Mouse (Mus musculus) heart, embryonic 10.5 days (tissue): ENCODE data around the gene Glis3. TPM values are rescaled to one million over a fixed set of nuclear protein-coding genes. Genes with fewer than 3 reads are reported as not detected.

Source experiments
- DNase-seq: peaks from one replicate; pipeline ENCODE4 v3.0.0-alpha.2; 2017; ENCODE audit warnings: low spot score
- H3K27ac ChIP-seq: fragments of 300-500 bp; sonication (generic); 2 replicates; pipeline ENCODE4 v1.5.1; 2016; ENCODE audit warnings: mild to moderate bottlenecking
- H3K27me3 ChIP-seq: fragments of 300-500 bp; sonication (generic); 2 replicates; pipeline ENCODE4 v1.6.1; 2016; ENCODE audit warnings: mild to moderate bottlenecking; ENCODE audit not compliant: poor library complexity, insufficient read depth, severe bottlenecking
- H3K36me3 ChIP-seq: fragments of 300-500 bp; sonication (generic); 2 replicates; pipeline ENCODE4 v1.6.1; 2016; ENCODE audit warnings: mild to moderate bottlenecking, moderate library complexity
- H3K4me1 ChIP-seq: fragments of 300-500 bp; sonication (generic); 2 replicates; pipeline ENCODE4 v1.6.1; 2016; ENCODE audit warnings: mild to moderate bottlenecking
- H3K4me3 ChIP-seq: fragments of 300-500 bp; sonication (generic); 2 replicates; pipeline ENCODE4 v1.5.1; 2016; ENCODE audit warnings: mild to moderate bottlenecking, moderate library complexity
- H3K9me3 ChIP-seq: fragments of 300-500 bp; sonication (generic); 2 replicates; pipeline ENCODE4 v1.6.1; 2016; ENCODE audit warnings: mild to moderate bottlenecking, moderate library complexity
- WGBS: fragments of 180-500 bp; shearing (Covaris S2); methylation state at CpG from one replicate; pipeline ENCODE4 v1.1.7; 2016; 5-methylcytosine and 5-hydroxymethylcytosine counted together
- polyA plus RNA-seq: library from polyadenylated mRNA; unstranded; fragments of >200 nt; fragmentation: Nextera tagmentation; extraction: Ambion mirVana; gene quantifications from 2 replicates; pipeline ENCODE4 v1.2.1, GENCODE M21; 2016

The Glis3 gene
- polyA plus RNA-seq, 1 experiment from 2014 or later = 1.4 TPM

- Histone ChIP-seq H3K4me3 (no peak overlapping the region), H3K27ac (no peak overlapping the region), H3K36me3 (no peaks in the 10 kb centered on the region), H3K27me3 (no peaks in the 10 kb centered on the region), H3K9me3 (no peaks in the 10 kb centered on the region), H3K4me1 (no peaks in the 10 kb centered on the region)
- no peak for DNase-seq
- 84% methylated on average over 6 of the region's 6 CpGs for WGBS
Observed at GRCm38 (mm10) chr19:28647424-28647823, 32.5 kb downstream of the Glis3 start.

GRCm38 (mm10) chr19:28646286-28646685 is 33.6 kb downstream of the Glis3 start:
- Histone ChIP-seq H3K4me1 (no peaks in the 10 kb centered on the region), H3K4me3 (no peak overlapping the region), H3K27me3 (no peaks in the 10 kb centered on the region), H3K27ac (no peak overlapping the region), H3K36me3 (no peaks in the 10 kb centered on the region), H3K9me3 (no peaks in the 10 kb centered on the region)
- WGBS = 37% methylated on average over 4 of the region's 4 CpGs
- no peak for DNase-seq

DNA sequence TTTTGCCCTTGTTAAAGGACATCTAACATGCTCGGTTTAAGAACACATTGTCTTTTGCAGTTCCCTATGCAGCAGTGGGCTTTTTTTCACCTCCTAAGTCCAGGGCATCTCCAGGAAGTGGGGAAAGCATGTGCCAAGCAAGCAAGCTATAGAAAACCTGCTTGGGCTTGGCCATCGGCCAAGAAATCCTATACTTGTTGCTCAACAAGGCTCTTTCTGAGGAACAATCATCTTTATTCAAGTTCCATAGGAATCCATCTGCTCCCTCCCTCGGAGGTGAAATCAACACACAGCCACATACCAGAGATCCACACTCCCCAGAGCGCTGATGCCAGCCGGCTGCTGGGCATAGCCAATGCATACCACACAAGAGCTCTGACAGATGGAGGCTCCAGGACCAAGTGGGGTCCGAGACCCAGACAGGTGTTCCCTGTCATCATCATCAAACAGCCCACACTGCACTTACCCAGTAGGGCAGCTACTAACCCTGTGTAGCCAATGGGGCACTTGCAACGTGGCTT is 39.0 kb downstream of the Glis3 start:
- 0 out of 2 replicates have a peak, but pooled peaks cover 2% of the 10 kb centered on the region for H3K4me1 ChIP-seq
- H3K27ac ChIP-seq = no peak overlapping the region
- no peak overlapping the region for H3K4me3 ChIP-seq
- H3K36me3 ChIP-seq = no peaks in the 10 kb centered on the region
- no peaks in the 10 kb centered on the region for H3K9me3 ChIP-seq
- WGBS = 77% methylated on average over 7 of the region's 7 CpGs
- DNase-seq = peak; percentile 82
- H3K27me3 ChIP-seq = no peaks in the 10 kb centered on the region

GRCm38 (mm10) chr19:28635991-28636553 is 43.8 kb downstream of the Glis3 start:
- Histone ChIP-seq H3K9me3 (no peaks in the 10 kb centered on the region), H3K36me3 (no peaks in the 10 kb centered on the region), H3K27ac (no peak overlapping the region), H3K4me1 (0 out of 2 replicates have a peak, but pooled peaks cover 2% of the 10 kb centered on the region), H3K4me3 (no peak overlapping the region), H3K27me3 (no peaks in the 10 kb centered on the region)
- WGBS = 69% methylated on average over 7 of the region's 8 CpGs
- DNase-seq = no peak

DNA sequence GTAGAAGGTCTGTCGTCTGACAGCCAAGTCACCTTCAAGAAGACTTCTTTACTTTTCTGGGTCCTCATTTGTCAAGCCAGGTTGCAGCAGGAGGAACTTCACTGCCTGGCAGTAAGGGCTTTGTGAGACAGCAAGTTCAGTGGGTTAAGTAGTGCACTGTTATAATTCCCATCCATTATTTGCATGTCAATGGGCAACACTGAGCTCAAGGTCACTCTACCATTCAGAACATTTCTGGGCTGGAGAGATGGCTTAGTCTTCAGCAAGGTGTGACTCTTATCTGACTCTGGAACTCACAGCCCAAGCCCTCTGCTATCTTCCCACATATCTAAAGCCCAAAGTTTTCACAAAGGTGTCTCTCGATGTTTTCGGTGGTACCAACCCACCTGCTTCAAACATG is 44.9 kb downstream of the Glis3 start:
- Histone ChIP-seq H3K4me3 (no peak overlapping the region), H3K27me3 (no peaks in the 10 kb centered on the region), H3K9me3 (no peaks in the 10 kb centered on the region), H3K36me3 (no peaks in the 10 kb centered on the region), H3K4me1 (0 out of 2 replicates have a peak, but pooled peaks cover 2% of the 10 kb centered on the region), H3K27ac (no peak overlapping the region)
- WGBS = 90% methylated on average over 3 of the region's 3 CpGs
- no peak for DNase-seq

DNA sequence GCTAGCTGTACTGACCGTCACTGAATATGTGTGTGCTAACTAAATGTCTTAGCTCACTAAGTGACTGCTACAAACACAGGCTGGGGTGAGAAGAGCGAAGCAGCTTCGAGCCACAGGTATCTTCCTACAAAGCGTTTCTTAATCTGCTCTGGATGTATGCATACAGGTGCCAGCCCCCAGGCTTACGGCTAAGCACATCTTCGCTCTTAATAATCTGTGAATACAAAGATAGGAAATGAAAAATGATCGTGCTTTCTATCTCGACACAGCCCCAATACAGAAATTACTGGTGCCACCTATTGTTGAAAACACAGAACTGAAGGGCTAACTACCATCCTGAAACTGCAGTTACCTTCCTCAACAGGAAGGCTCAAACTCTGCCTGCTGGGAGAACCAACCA is 51.5 kb downstream of the Glis3 start:
- H3K9me3 ChIP-seq = no peaks in the 10 kb centered on the region
- H3K36me3 ChIP-seq = no peaks in the 10 kb centered on the region
- DNase-seq = no peak
- H3K27me3 ChIP-seq = no peaks in the 10 kb centered on the region
- H3K4me1 ChIP-seq = no peaks in the 10 kb centered on the region
- 57% methylated on average over 8 of the region's 8 CpGs for WGBS
- H3K4me3 ChIP-seq = no peak overlapping the region
- no peak overlapping the region for H3K27ac ChIP-seq

DNA sequence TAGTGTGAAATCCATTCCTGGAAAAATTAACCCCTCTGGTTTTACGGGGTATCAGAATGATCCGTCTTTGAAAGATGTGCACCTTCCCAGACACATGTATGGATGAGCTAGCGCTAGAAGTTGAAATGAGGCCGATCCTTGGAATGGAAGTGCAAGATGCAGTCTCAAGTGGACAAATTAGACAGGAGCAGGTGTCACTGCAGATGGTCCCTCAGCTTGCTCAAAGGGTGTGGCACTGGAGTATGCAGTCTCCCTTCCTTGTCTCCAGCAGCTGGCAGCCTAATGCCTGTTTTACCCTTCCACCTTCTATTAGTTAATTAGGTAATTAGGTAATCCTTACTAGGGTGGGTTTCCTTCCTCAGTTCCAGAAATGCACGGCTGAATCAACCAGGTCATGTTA is 53.7 kb downstream of the Glis3 start:
- H3K36me3 ChIP-seq = no peaks in the 10 kb centered on the region
- 89% methylated on average over 5 of the region's 5 CpGs for WGBS

DNA sequence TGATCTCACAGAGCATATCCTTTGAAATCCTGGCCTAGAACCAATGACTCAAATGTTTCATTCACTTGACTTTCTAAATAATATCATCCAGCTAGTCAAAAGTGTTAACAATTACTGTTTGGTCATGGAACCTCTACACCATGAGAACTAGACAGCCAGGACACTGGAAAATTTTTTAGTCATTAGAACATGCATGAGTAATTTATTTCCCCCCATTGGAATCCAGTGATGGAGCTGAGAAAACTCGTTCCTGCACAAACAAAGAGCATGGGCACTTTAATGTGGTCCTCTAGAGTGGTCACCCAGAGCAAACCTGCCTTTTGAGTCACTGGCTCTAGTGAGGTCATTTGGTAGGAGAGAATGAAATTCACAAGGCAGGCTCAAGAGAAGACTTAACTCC is 55.3 kb downstream of the Glis3 start:
- 71% methylated on average over 1 of the region's 1 CpGs for WGBS
- DNase-seq = no peak
- no peaks in the 10 kb centered on the region for H3K4me1 ChIP-seq
- no peak overlapping the region for H3K4me3 ChIP-seq
- H3K36me3 ChIP-seq = no peaks in the 10 kb centered on the region
- no peaks in the 10 kb centered on the region for H3K9me3 ChIP-seq
- H3K27ac ChIP-seq = no peak overlapping the region
- no peaks in the 10 kb centered on the region for H3K27me3 ChIP-seq

More for the DNA sequence above, 53.7 kb downstream of the Glis3 start:
- Histone ChIP-seq H3K9me3 (no peaks in the 10 kb centered on the region), H3K4me3 (no peak overlapping the region), H3K4me1 (no peaks in the 10 kb centered on the region), H3K27me3 (no peaks in the 10 kb centered on the region), H3K27ac (no peak overlapping the region)
- DNase-seq = no peak

DNA sequence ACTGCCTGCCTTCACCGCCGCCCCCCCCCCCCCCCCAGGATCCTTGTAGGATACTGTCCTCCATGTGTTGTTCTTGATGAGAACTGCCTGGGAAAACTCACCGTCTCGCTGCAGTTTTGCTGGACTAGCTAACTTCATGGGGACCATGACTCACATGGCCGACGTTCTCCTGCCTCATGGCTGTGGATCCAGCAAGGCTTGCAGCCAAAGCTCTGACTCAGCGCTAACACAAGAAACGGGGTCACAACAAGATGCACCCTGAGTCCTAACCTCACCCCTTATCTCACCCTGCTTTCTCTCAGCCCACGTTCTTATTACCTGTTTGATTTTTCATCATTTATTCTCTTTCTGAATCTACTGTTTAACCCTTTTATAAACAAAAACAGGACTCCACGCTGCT is 56.2 kb downstream of the Glis3 start:
- Histone ChIP-seq H3K4me1 (no peaks in the 10 kb centered on the region), H3K36me3 (no peaks in the 10 kb centered on the region), H3K27me3 (no peaks in the 10 kb centered on the region), H3K27ac (no peak overlapping the region), H3K4me3 (no peak overlapping the region), H3K9me3 (no peaks in the 10 kb centered on the region)
- WGBS = 76% methylated on average over 10 of the region's 10 CpGs
- no peak for DNase-seq

DNA sequence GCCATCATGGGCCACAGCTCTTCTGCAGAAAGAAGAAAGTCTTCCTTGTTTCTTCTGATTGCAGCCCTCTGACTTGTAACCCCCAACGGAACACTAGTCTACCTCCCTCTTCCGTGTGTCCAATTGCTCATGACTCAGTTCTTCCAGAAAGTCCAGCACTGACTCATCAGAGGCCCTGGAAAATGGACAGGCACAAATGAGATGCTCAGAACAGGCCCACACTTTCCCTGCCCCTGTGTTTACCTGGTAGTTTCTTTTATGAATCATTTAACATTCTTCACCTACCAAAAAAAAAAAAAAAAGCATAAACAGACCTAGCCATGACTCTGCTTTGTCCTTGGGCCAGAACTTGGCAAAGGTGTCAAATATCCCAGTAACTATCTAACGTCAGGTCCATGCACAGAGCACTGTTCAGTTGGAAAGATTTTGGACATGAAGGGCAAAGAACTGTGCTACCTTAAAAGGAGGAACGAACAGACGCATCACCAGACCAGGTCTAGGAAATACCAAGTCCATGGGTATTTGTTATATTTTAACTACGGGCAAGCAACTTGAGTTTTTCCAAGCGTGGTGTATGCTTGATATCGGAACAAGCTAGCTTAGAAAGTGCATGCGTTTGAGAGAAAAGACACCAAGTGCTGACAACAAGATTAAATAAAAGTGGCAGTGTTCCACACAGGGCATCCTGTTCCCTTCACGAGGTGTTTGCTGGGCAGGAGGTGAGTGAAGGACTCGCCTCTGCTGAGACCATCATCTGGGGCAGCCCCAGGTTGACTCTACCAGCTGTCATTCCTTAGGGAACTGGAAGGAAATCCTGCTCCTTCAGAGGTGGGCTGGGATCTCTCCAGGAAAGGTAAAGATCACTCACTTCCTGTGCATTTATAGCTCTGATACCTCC is 58.0 kb downstream of the Glis3 start:
- no peaks in the 10 kb centered on the region for H3K4me1 ChIP-seq
- no peaks in the 10 kb centered on the region for H3K27me3 ChIP-seq
- 77% methylated on average over 11 of the region's 11 CpGs for WGBS
- H3K4me3 ChIP-seq = no peak overlapping the region
- DNase-seq = no peak
- H3K9me3 ChIP-seq = no peaks in the 10 kb centered on the region
- H3K27ac ChIP-seq = no peak overlapping the region
- no peaks in the 10 kb centered on the region for H3K36me3 ChIP-seq

GRCm38 (mm10) chr19:28617736-28618135 is 62.1 kb downstream of the Glis3 start:
- H3K4me3 ChIP-seq = no peak overlapping the region
- 83% methylated on average over 7 of the region's 7 CpGs for WGBS
- no peak for DNase-seq

GRCm38 (mm10) chr19:28617191-28617590 is 62.7 kb downstream of the Glis3 start:
- H3K36me3 ChIP-seq = no peaks in the 10 kb centered on the region
- no peaks in the 10 kb centered on the region for H3K4me1 ChIP-seq
- no peak overlapping the region for H3K4me3 ChIP-seq
- no peaks in the 10 kb centered on the region for H3K27me3 ChIP-seq
- H3K9me3 ChIP-seq = no peaks in the 10 kb centered on the region
- no peak overlapping the region for H3K27ac ChIP-seq
- no peak for DNase-seq
- WGBS = 85% methylated on average over 8 of the region's 8 CpGs

More at GRCm38 (mm10) chr19:28617736-28618135, 62.1 kb downstream of the Glis3 start:
- no peak overlapping the region for H3K27ac ChIP-seq
- no peaks in the 10 kb centered on the region for H3K4me1 ChIP-seq
- H3K27me3 ChIP-seq = no peaks in the 10 kb centered on the region
- H3K9me3 ChIP-seq = no peaks in the 10 kb centered on the region
- no peaks in the 10 kb centered on the region for H3K36me3 ChIP-seq

GRCm38 (mm10) chr19:28616487-28616886 is 63.4 kb downstream of the Glis3 start:
- DNase-seq = no peak
- H3K4me1 ChIP-seq = no peaks in the 10 kb centered on the region
- no peak overlapping the region for H3K27ac ChIP-seq
- no peak overlapping the region for H3K4me3 ChIP-seq
- WGBS = 61% methylated on average over 1 of the region's 1 CpGs
- no peaks in the 10 kb centered on the region for H3K27me3 ChIP-seq
- no peaks in the 10 kb centered on the region for H3K36me3 ChIP-seq
- H3K9me3 ChIP-seq = no peaks in the 10 kb centered on the region
